Comparison of ENCODE assay signal across 8 mouse cellular contexts in genomic region chr2:174343566-174343965, GRCm38 (mm10). TPM values are rescaled to one million over a fixed set of nuclear protein-coding genes. Genes with fewer than 3 reads are reported as not detected.
DNase-seq lines count a peak whose midpoint lies in the region; ATAC-seq and TF ChIP-seq lines count a peak whose summit lies in the region.

No protein-coding gene starts in this region.

- H3K9me3 ChIP-seq in intestine, embryonic 15.5 days: no peaks in the 10 kb centered on the region
- no peaks in the 10 kb centered on the region for H3K9me3 ChIP-seq in neural tube, embryonic 13.5 days

- H3K4me1 ChIP-seq in embryonic fibroblast, embryonic 13.5 days (ENCODE audit: control insufficient read depth, insufficient read depth, low read length): peaks cover 14% of the 10 kb centered on the region
- peaks cover 24% of the 10 kb centered on the region for H3K4me1 ChIP-seq in intestine, embryonic 15.5 days (replicated peaks)
- peaks cover 66% of the 10 kb centered on the region for H3K4me1 ChIP-seq in neural tube, embryonic 13.5 days (replicated peaks)

- no peaks in the 10 kb centered on the region for H3K27me3 ChIP-seq in intestine, embryonic 15.5 days (replicated peaks)
- H3K27me3 ChIP-seq in neural tube, embryonic 13.5 days: no peaks in the 10 kb centered on the region

- no peak for ATAC-seq in intestine, embryonic 15.5 days
- ATAC-seq in neural tube, embryonic 13.5 days (ENCODE audit: low read depth): no peak
- ATAC-seq in erythroblast, adult 5-6 weeks (replicated peaks; ENCODE audit: low FRiP score, poor library complexity, severe bottlenecking): no peak

- no peak overlapping the region for H3K9ac ChIP-seq in intestine, embryonic 15.5 days
- no peak overlapping the region for H3K9ac ChIP-seq in neural tube, embryonic 13.5 days

- TF ChIP-seq POLR2A in embryonic fibroblast, embryonic 13.5 days (IDR thresholded peaks at IDR 0.05; ENCODE audit: low read depth, low read length): no peak

- TF ChIP-seq CTCF in left cerebral cortex, adult 2 months (IDR thresholded peaks at IDR 0.05): no peak
- TF ChIP-seq CTCF in embryonic fibroblast, embryonic 13.5 days (IDR thresholded peaks at IDR 0.05; ENCODE audit: borderline replicate concordance, insufficient read depth, low read length): no peak

- whole genome bisulfite sequencing in intestine, embryonic 15.5 days: 26% methylated on average over 1 of the region's 1 CpGs
- 42% methylated on average over 1 of the region's 1 CpGs for WGBS in neural tube, embryonic 13.5 days

- no peak overlapping the region for H3K4me3 ChIP-seq in left cerebral cortex, adult 2 months
- no peak overlapping the region for H3K4me3 ChIP-seq in embryonic fibroblast, embryonic 13.5 days (ENCODE audit: insufficient read depth, low read length)
- H3K4me3 ChIP-seq in intestine, embryonic 15.5 days (replicated peaks): no peak overlapping the region
- H3K4me3 ChIP-seq in neural tube, embryonic 13.5 days: no peak overlapping the region

- H3K36me3 ChIP-seq in intestine, embryonic 15.5 days: peaks cover 26% of the 10 kb centered on the region
- H3K36me3 ChIP-seq in neural tube, embryonic 13.5 days: peaks cover 43% of the 10 kb centered on the region

- 0 out of 2 replicates have a peak overlapping the region, but pooled peaks have one; percentile 33 for H3K4me2 ChIP-seq in intestine, embryonic 15.5 days (replicated peaks)
- H3K4me2 ChIP-seq in neural tube, embryonic 13.5 days: peak overlapping the region; percentile 33

- DNase-seq in left cerebral cortex, adult 2 months (ENCODE audit: extremely low spot score in 1 of 2, low spot score in 2 of 2): no peak
- DNase-seq in left cerebral cortex, postnatal 36 days (ENCODE audit: low spot score in 2 of 2): no peak
- no peak for DNase-seq in frontal cortex, postnatal 10 days (ENCODE audit: low spot score in 2 of 2)
- no peak for DNase-seq in spleen, adult 12 weeks (ENCODE audit: low spot score)

- H3K27ac ChIP-seq in left cerebral cortex, adult 2 months: peak overlapping the region; percentile 72
- peak overlapping the region; percentile 36; the same call in 1 of the 2 replicates for H3K27ac ChIP-seq in embryonic fibroblast, embryonic 13.5 days (ENCODE audit: insufficient read depth, low read length)
- peak overlapping the region; percentile 19 for H3K27ac ChIP-seq in intestine, embryonic 15.5 days
- H3K27ac ChIP-seq in neural tube, embryonic 13.5 days (replicated peaks): peak overlapping the region; percentile 79

- intact Hi-C loops in left cerebral cortex, adult 2 months (cut with DNase I): no loop called here
- intact Hi-C loops in left cerebral cortex, postnatal 36 days (cut with DNase I): no loop called here

RNA-seq across cellular contexts. Expression of gene Gm20721, which starts 2.9 kb away (rescaled TPM):
- 1 to 10 TPM; 2.3 to 2.8 TPM for total RNA-seq in left cerebral cortex, adult 2 months (2021)
- 1 to 10 TPM; 3.0 TPM for total RNA-seq in left cerebral cortex, postnatal 36 days (2021)
- polyA plus RNA-seq in embryonic fibroblast, embryonic 13.5 days (2011; ENCODE audit: insufficient read length, low read depth, missing spikeins): 4.3 and 10.6 TPM in 2 replicates
- polyA plus RNA-seq in intestine, embryonic 15.5 days (2015; fragmentation: Nextera tagmentation; extraction: Ambion mirVana): 29.6 and 40.8 TPM in 2 replicates
- polyA plus RNA-seq in neural tube, embryonic 13.5 days (2015; fragmentation: Nextera tagmentation; extraction: Ambion mirVana): 14.3 and 28.0 TPM in 2 replicates
- not detected in 2 replicates for total RNA-seq in erythroblast, adult 5-6 weeks (2015; ENCODE audit: low replicate concordance)
- 0.43 and 8.5 TPM in 2 replicates for total RNA-seq in erythroblast, adult 5-6 weeks (2017; ENCODE audit: low replicate concordance)

RNA-seq across cellular contexts. Expression of gene Gnas, which starts 59.4 kb away (rescaled TPM):
- 1,000 to 10,000 TPM; 1,778 to 1,853 TPM for total RNA-seq in left cerebral cortex, adult 2 months (2021)
- 1,000 to 10,000 TPM; 1,724 to 1,906 TPM for total RNA-seq in left cerebral cortex, postnatal 36 days (2021)
- polyA plus RNA-seq in embryonic fibroblast, embryonic 13.5 days (2011; ENCODE audit: insufficient read length, low read depth, missing spikeins): 1,063 and 1,076 TPM in 2 replicates
- 1,496 and 1,641 TPM in 2 replicates for polyA plus RNA-seq in intestine, embryonic 15.5 days (2015; fragmentation: Nextera tagmentation; extraction: Ambion mirVana)
- polyA plus RNA-seq in neural tube, embryonic 13.5 days (2015; fragmentation: Nextera tagmentation; extraction: Ambion mirVana): 1,617 and 1,631 TPM in 2 replicates
- 236 and 242 TPM in 2 replicates for total RNA-seq in erythroblast, adult 5-6 weeks (2015; ENCODE audit: low replicate concordance)
- total RNA-seq in erythroblast, adult 5-6 weeks (2017; ENCODE audit: low replicate concordance): 156 and 162 TPM in 2 replicates

Comparison
In these comparisons a context has a peak if more than half of its experiments do, and no peak if none do; other contexts are left out.
1. H3K27ac ChIP-seq: peak in every context shown above with its lines; median percentile 79 in neural tube, embryonic 13.5 days; 72 in left cerebral cortex, adult 2 months; 36 in embryonic fibroblast, embryonic 13.5 days; 19 in intestine, embryonic 15.5 days.
2. RNA of gene Gnas, which starts 59.4 kb away (total RNA-seq): 1,724 to 1,906 TPM in left cerebral cortex, postnatal 36 days and 1,778 to 1,853 TPM in left cerebral cortex, adult 2 months; 156 to 242 TPM in erythroblast, adult 5-6 weeks; every median in the first group is over 4 times any median in the second.